Mouse (Mus musculus) megakaryocyte progenitor cell, adult 5-6 weeks (primary cell): ENCODE measurements around the gene Gpr34. TPM values are rescaled to one million over a fixed set of nuclear protein-coding genes. Genes with fewer than 3 reads are reported as not detected.
A peak's percentile ranks its signal among the peaks of the same experiment; 100 is the strongest.

ENCODE experiments used
- ATAC-seq: replicated peaks from 2 replicates; pipeline ENCODE4 v1.8.0; 2016; ENCODE audit warnings: mild to moderate bottlenecking, moderate TSS enrichment, inconsistent platforms; ENCODE audit not compliant: poor library complexity
- total RNA-seq, 2 experiments: library from RNA; stranded (forward) in 1 of 2; stranded (reverse) in 1 of 2; fragments of 157-497, 149-512 nt in 1 of 2; fragments of 200-1000 nt in 1 of 2; gene quantifications; 2 replicates each; pipeline versions ENCODE4 v1.2.3 to v1.2.4; 2015 to 2017

Gene Gpr34
- total RNA-seq (2015): 0.12 and 0.68 TPM in 2 replicates
- 0.17 and 0.41 TPM in 2 replicates for total RNA-seq (2017)

GRCm38 (mm10) chrX:13631599-13632283 is at the start of gene Gpr34:
Gene Gpr34, plus strand, starts transcription at chrX:13632089.
- ATAC-seq: peak; percentile 75

DNA sequence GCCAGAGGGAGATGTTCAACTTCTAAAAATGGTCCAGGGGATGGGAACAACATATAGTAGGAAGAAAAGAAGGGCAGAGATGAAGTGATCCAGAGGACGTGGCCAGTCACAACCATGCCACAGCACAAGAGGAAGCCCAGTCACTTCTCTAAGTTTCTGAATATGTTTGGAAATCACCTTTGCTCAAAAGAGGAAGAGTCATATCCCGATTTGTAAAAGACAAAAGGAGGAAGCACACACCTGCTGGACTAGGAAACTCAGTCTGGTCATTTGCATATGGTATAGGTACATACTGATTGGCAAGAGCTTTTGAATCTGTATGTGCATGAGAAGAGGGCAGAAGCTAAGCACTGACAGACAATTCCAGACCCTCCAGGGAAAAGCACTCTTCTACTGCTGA is 32.5 kb upstream of the Gpr34 start:
- peak; percentile 70 for ATAC-seq

GRCm38 (mm10) chrX:13599966-13600365 is 31.9 kb upstream of the Gpr34 start:
- ATAC-seq: peak; percentile 85

DNA sequence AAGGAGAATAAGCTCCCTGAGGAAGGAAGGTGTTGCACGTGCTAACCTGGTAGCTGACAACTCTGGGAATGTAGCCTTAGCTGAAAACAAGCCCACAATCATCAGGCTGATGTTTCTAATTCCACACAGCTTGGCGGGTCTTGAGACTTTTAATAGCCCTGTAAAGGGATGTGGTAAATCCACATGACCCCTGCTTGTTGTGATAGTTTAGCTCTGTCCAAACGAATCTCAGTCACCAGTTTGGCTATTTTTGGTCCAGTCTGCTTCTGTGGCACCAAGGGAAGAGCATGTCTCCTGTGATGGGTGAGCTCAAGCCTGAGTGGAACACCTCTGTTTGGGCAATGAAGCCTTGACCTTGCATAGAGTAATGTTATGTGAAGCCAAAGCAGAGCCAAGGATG is 25.1 kb upstream of the Gpr34 start:
- ATAC-seq: no peak

DNA sequence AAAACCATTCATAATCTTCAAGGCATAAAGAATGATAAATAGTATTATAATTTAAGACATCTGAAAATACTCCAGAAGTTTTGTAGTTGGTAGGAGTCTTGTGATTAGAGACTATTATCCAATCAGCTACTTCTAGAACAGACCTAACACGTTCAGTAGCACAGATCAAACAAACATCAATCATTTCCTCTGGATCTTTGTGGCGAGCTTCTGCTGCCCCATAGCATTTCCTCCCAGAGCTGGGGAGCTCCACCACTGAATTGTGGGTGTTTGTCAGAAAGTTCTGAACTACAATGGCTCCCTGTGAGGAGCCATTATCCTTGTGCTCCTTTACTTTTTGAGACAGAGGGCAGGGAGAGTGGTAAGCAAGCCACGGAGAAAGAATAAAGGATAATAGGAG is 24.1 kb upstream of the Gpr34 start:
- no peak for ATAC-seq

DNA sequence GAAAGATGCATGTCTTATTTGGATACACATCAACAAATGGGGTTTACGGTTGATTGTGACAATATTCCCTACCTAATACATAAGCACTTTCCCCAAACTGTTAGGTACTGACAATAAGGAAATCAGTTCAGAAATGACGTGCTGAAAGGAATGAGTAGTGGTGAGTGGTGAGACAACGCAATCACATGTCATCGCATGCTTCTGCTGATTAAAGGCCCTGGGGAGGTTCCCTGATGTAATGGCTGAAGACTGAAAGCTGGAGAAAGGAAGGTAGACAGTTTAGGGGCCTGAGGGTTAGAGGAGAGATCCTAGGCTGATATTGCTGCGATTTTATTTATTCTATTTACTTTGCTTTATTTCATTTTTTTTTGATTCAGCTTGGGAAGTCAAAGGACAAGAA is 20.8 kb upstream of the Gpr34 start:
- no peak for ATAC-seq

DNA sequence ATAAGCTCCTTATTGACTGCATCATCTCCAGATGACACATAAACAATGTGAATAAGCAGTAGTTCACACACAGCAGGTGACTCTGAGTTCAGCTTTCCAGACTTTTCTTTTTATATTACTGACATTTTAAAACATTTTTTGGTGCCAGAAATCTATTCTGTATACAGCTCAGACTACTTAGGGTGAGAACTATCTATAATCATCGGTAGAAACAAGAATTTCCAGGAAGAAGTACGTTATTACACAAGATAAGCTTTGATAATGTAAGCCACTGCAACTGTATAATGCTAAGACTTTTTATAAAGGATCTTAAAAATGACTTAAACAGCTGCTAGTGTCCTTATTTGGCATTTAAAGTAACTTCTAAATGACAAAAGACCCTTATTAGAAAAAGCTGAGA is 19.8 kb upstream of the Gpr34 start:
- ATAC-seq: no peak

GRCm38 (mm10) chrX:13616726-13617125 is 15.2 kb upstream of the Gpr34 start:
- peak; percentile 70 for ATAC-seq

- peak; percentile 61 for ATAC-seq
Observed at GRCm38 (mm10) chrX:13617294-13617693, 14.6 kb upstream of the Gpr34 start.

GRCm38 (mm10) chrX:13618476-13618875 is 13.4 kb upstream of the Gpr34 start:
- no peak for ATAC-seq

- ATAC-seq: no peak
Observed at GRCm38 (mm10) chrX:13621473-13621872, 10.4 kb upstream of the Gpr34 start.

GRCm38 (mm10) chrX:13622654-13623053 is 9.2 kb upstream of the Gpr34 start:
- no peak for ATAC-seq

DNA sequence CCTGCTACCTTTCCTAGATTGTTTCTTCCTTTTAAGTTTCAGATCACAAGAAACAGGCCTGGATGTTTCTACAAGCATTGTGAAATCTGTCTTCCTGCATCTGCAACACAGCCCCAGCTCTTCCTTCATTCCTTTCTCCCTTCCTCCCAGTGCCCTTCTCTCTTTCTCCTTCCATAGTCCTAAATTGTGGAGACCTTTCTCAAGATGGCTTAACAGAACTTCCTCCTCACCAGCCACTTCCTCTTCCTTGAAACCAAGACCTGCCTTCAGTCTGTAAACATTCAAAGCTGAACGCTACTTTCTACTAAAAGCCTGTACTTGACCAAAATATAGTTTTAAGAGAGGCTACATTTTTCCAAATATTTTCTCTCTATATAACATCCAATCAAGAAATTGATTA is 4.5 kb downstream of the Gpr34 start:
- ATAC-seq: peak; percentile 88

- no peak for ATAC-seq
Observed at GRCm38 (mm10) chrX:13638894-13639293, 7.0 kb downstream of the Gpr34 start.

DNA sequence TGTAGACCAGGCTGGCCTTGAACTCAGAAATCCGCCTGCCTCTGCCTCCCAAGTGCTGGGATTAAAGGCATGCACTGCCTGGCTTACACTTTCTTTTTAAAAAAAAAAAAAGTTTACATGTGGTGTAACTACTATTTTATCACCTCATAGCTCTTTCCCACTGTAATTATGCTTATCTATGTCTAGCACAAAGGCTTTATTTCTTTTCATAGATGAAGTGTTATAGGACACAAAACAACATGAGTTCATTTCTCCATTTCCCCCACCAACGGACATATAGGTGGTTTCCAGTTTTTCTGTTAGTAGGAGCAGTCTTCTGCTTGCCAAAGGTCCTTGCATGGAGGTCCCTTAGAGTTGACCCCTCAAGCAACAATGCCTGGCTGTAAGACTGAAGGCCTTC is 20.0 kb downstream of the Gpr34 start:
- ATAC-seq: 0 out of 2 replicates have a peak, but pooled peaks have one; percentile 9

GRCm38 (mm10) chrX:13652291-13652690 is 20.4 kb downstream of the Gpr34 start:
- ATAC-seq: peak; percentile 51

DNA sequence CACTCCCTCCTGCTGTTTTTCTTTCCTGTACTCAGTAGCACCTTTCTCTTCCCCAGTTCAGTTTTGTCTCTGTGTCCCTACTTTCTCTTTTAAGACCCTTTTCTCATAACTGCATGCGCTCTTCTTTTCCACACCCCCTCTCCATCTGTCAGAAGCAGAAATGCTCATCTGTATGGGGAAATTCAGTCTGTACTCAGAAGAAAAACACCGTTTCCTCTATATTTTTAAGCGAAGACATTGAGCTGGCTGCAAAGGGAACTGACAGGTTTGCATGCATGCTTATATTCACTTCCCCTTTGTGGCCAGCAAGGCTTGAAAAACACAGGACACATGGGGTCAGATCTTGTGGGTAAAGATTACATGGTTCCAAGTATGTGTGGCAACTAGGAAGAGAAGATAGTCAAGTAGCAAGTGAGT is 23.1 kb downstream of the Gpr34 start:
- peak; percentile 84 for ATAC-seq

DNA sequence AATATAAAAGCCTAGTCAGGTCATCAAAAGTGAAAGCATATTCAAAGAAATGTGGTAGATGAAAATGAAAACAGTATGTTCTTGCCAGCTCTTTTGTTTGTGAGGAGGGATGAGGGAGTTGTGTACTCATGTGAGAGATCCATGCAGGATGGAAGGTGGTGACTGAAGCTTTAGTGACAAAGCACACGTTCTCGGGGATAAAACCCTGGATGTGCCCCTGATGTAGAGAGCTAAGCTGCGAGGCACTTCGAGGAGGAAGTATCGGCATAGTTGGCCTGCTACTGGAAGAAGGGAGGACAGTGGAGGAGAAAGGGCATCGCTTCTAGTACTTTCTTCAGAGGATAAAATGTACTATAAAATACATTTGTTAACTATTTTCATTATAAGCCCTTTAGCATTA is 24.0 kb downstream of the Gpr34 start:
- ATAC-seq: no peak

DNA sequence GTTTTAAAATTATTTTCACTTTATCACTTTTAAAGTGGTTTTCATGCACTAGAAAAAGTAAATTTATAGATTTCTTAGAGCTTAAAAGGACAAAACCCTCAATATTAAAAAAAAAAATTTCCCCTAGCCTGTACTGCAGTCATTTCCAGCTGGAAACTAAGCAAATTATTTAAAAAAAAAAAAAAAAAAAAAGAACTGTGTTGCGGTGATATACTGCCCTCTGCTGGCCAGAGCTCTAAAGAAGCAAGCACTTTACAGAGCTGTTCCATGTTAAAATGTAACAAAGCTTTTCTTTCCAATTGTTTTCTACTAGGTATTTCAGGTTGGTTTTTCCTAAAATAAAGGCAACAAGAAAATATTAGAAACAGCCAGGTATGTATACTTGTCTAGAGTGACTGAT is 24.8 kb downstream of the Gpr34 start:
- ATAC-seq: 0 out of 2 replicates have a peak, but pooled peaks have one; percentile 23

GRCm38 (mm10) chrX:13658616-13659140 is 26.8 kb downstream of the Gpr34 start:
- ATAC-seq: no peak

GRCm38 (mm10) chrX:13659201-13659890 is 27.5 kb downstream of the Gpr34 start:
- ATAC-seq: peak; percentile 3; the same call in 1 of the 2 replicates

GRCm38 (mm10) chrX:13661063-13661462 is 29.2 kb downstream of the Gpr34 start, which contains the start of gene Gpr82:
Gene Gpr82, plus strand, starts transcription at chrX:13661363.
- ATAC-seq: no peak
